Mouse (Mus musculus) heart, embryonic 15.5 days (tissue): ENCODE measurements around the gene Sgpp1. TPM values are rescaled to one million over a fixed set of nuclear protein-coding genes. Genes with fewer than 3 reads are reported as not detected.
A peak's percentile ranks its signal among the peaks of the same experiment; 100 is the strongest.
"Not testable (repeated sequence)": the region's sequence is repeated elsewhere in the genome, so short reads cannot be mapped to it uniquely, and the experiment has no call there.

ENCODE experiments used
- ATAC-seq: fragments of 200-750 bp; cut with Nextera tagmentation; replicated peaks from 2 replicates; pipeline ENCODE4 v1.8.0; 2017; ENCODE audit warnings: low read depth, moderate TSS enrichment; ENCODE audit not compliant: insufficient number of reproducible peaks, insufficient read depth, low FRiP score
- H3K27ac ChIP-seq: fragments of 300-500 bp; sonication (generic); 2 replicates; pipeline ENCODE4 v1.5.1; 2015; ENCODE audit warnings: mild to moderate bottlenecking, inconsistent platforms
- H3K27me3 ChIP-seq: fragments of 300-500 bp; sonication (generic); 2 replicates; pipeline ENCODE4 v1.6.1; 2015; ENCODE audit warnings: inconsistent platforms
- H3K36me3 ChIP-seq: fragments of 300-500 bp; sonication (generic); 2 replicates; pipeline ENCODE4 v1.6.1; 2015; ENCODE audit warnings: mild to moderate bottlenecking, inconsistent platforms
- H3K4me1 ChIP-seq: fragments of 300-500 bp; sonication (generic); replicated peaks from 2 replicates; pipeline ENCODE4 v1.6.1; 2015; ENCODE audit warnings: inconsistent platforms
- H3K4me2 ChIP-seq: fragments of 300-500 bp; sonication (generic); 2 replicates; pipeline ENCODE4 v1.6.1; 2015; ENCODE audit warnings: inconsistent platforms, mild to moderate bottlenecking, moderate library complexity
- H3K4me3 ChIP-seq: fragments of 300-500 bp; sonication (generic); 2 replicates; pipeline ENCODE4 v1.5.1; 2015; ENCODE audit warnings: mild to moderate bottlenecking, inconsistent platforms
- H3K9ac ChIP-seq: fragments of 300-500 bp; sonication (generic); 2 replicates; pipeline ENCODE4 v1.6.1; 2015; ENCODE audit warnings: mild to moderate bottlenecking, inconsistent platforms
- H3K9me3 ChIP-seq: fragments of 300-500 bp; sonication (generic); replicated peaks from 2 replicates; pipeline ENCODE4 v1.6.1; 2016; ENCODE audit warnings: inconsistent platforms
- WGBS: fragments of 180-500 bp; shearing (Covaris S2); methylation state at CpG from one replicate; pipeline ENCODE4 v1.1.7; 2015; ENCODE audit warnings: mixed read lengths; 5-methylcytosine and 5-hydroxymethylcytosine counted together
- polyA plus RNA-seq: library from polyadenylated mRNA; unstranded; fragments of >200 nt; fragmentation: Nextera tagmentation; extraction: Ambion mirVana; gene quantifications from 2 replicates; pipeline ENCODE4 v1.2.1, GENCODE M21; 2015

Gene Sgpp1
- polyA plus RNA-seq, 1 experiment from 2014 or later, result 13.8 TPM

DNA sequence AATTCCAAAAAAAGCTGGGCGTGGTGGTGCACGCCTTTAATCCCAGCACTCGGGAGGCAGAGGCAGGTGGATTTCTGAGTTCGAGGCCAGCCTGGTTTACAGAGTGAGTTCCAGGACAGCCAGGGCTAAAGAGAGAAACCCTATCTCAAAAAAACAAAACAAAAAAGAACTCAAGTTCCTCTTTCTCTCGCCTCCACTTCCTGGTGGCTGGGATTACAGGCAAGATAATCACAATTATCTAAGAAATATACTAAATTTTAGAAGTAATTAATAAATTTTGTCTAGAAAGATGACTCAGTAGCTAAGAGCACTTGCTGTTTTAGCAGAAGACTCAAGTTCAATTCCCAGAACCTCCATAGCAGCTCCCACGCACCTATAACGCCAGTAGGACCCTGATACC, 22.6 kb downstream of the Sgpp1 start:
- not testable (repeated sequence) for H3K27me3 ChIP-seq, H3K4me1 ChIP-seq, ATAC-seq, H3K9me3 ChIP-seq, H3K27ac ChIP-seq, H3K4me3 ChIP-seq, H3K9ac ChIP-seq, H3K4me2 ChIP-seq
- 86% methylated on average over 7 of the region's 7 CpGs for WGBS
- H3K36me3 ChIP-seq, result peaks cover 16% of the 10 kb centered on the region

DNA sequence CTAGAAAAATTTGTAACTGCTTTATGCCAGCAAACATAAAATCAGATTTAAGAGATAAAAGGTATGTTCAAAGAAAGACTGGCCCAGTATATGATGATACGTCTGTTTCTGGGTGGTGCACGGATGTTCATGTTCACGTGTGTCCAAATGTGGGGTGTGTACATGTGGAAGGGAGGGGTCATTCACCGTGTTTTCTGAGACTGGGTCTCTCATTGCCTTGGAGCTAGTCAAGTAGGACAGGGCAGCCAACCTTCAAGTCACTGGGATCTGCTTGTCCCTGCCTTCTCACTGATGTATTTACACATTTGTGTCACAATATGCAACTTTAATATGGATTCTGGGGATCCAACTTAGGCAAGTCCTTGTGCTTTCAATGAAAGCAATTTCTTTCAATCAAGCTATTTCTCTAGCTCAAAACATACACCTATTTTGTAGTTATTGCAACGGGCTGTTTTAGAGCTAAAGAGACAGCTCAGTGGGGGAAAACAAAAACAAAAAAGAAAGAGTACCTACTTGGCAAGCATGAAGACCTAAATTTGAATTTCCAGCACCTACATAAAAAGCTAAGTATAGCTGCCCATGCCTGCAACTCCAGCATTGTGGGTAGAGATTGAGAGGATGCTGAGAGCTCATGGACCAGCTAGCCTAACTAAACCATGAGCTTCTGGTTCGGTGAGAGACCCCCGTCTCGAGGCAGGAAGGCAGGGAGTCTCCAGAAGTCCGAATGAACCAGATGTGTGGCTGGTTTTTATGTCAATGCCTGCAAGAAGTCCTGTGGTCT, 24.7 kb downstream of the Sgpp1 start:
- no peaks in the 10 kb centered on the region for H3K9me3 ChIP-seq
- H3K4me3 ChIP-seq, result no peak overlapping the region
- no peak overlapping the region for H3K27ac ChIP-seq
- H3K4me2 ChIP-seq, result no peak overlapping the region
- H3K36me3 ChIP-seq, result peaks cover 7% of the 10 kb centered on the region
- no peak overlapping the region for H3K9ac ChIP-seq
- no peaks in the 10 kb centered on the region for H3K27me3 ChIP-seq
- no peak for ATAC-seq
- WGBS, result 83% methylated on average over 9 of the region's 9 CpGs
- no peaks in the 10 kb centered on the region for H3K4me1 ChIP-seq

DNA sequence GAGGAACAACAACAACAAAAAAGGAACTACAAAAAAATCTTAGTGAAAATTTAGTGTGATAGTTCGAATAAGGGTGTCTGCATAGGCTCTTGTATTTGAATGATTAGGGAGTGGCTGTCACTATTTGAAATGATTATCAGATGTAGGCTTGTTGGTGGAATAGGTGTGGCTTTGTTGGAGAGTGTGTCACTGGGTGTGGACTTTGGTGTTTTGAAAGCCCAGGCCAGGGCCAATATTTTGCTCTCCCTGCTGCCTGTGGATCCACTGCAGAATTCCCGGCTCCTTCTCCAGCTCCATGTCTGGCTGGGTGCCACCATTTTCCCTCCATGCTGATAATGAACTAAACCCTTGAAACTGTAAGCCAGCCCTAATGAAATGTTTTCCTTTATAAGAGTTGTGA, 26.0 kb downstream of the Sgpp1 start:
- H3K4me1 ChIP-seq, result no peaks in the 10 kb centered on the region
- 0 out of 2 replicates have a peak, but pooled peaks cover 3% of the 10 kb centered on the region for H3K36me3 ChIP-seq
- no peak overlapping the region for H3K4me2 ChIP-seq
- 69% methylated on average over 2 of the region's 2 CpGs for WGBS
- ATAC-seq, result no peak
- no peaks in the 10 kb centered on the region for H3K9me3 ChIP-seq
- H3K9ac ChIP-seq, result no peak overlapping the region
- H3K27me3 ChIP-seq, result no peaks in the 10 kb centered on the region
- no peak overlapping the region for H3K4me3 ChIP-seq
- no peak overlapping the region for H3K27ac ChIP-seq

DNA sequence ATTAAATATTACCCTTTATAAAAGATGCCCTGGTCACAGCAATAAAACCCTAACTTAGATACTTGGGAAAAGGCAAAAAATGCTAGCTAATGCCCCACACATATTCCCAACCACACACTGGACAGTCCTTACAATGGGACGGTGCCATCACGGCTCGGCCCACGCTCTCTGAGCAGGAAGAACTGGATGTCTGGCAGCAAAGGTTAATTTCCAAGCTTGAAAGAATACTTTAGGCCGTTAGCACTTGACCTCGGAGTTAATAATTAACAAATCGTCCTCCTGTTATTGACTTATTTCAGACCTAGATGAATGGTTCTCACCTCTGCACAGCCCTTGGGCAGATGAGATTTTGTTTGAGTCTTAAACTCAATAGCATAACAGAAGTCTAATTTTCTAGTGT, 28.9 kb downstream of the Sgpp1 start:
- 88% methylated on average over 7 of the region's 7 CpGs for WGBS

DNA sequence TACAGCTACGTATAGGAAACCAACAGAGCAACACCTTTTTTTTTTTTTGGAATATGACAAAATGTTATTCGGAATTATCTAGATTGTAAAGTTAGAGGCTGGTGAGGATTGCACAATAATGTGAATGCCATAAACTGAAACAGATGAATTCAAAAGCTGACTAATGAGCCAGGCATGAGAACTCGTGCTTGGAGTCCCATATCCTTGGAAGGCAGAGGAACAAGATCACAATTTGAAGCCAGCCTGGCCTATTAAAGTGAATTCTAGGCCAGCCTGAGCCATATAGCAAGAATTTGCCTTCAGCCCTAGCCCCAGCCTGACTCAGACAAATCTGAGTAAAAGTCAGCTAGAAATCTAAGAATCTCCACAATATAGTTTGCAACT, 32.8 kb downstream of the Sgpp1 start:
- H3K4me2 ChIP-seq, result no peak overlapping the region
- WGBS, result 72% methylated on average over 3 of the region's 3 CpGs

More for the DNA sequence above, 28.9 kb downstream of the Sgpp1 start:
- ATAC-seq, result no peak
- H3K36me3 ChIP-seq, result no peaks in the 10 kb centered on the region
- no peak overlapping the region for H3K4me3 ChIP-seq
- no peaks in the 10 kb centered on the region for H3K27me3 ChIP-seq
- no peak overlapping the region for H3K4me2 ChIP-seq
- no peak overlapping the region for H3K9ac ChIP-seq
- H3K9me3 ChIP-seq, result no peaks in the 10 kb centered on the region
- H3K27ac ChIP-seq, result no peak overlapping the region
- H3K4me1 ChIP-seq, result peaks cover 11% of the 10 kb centered on the region

DNA sequence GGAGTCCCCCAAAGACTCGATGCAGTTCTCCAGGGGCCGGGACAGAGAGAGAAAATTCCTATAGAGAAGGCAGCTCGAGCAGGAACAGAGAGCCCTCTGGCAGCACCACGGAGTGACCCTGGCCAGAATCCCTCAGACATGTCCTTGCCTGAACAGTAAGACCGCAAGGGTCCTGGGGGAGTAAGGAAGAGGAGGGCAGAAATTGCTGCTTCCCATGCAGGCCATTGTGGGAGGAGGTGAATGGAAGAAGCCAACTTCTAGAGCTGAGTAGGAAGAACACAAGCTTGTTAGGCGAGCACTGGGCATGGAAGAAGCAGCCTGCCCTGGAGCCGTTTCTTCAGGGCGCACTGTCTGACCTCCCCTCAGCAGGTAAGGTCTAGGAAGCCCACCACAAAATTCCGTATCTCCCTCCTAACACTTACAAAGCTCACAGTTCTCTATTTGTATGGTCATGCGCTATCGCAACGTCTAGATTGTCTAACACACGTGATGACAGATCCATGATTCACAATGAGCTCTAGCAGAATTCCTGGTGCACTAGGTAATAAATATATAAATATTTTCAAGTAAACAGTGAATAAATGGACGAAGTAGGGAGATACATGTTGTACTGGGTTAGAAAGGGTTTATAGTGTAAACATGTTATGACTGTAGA, 33.3 kb downstream of the Sgpp1 start:
- ATAC-seq, result no peak
- peak overlapping the region; percentile 41 for H3K9ac ChIP-seq
- 41% methylated on average over 14 of the region's 14 CpGs for WGBS

More for the DNA sequence above, 32.8 kb downstream of the Sgpp1 start:
- Histone ChIP-seq H3K4me1 (peaks cover 17% of the 10 kb centered on the region), H3K9ac (no peak overlapping the region), H3K4me3 (no peak overlapping the region), H3K36me3 (no peaks in the 10 kb centered on the region), H3K27me3 (no peaks in the 10 kb centered on the region), H3K9me3 (no peaks in the 10 kb centered on the region), H3K27ac (no peak overlapping the region)
- no peak for ATAC-seq

DNA sequence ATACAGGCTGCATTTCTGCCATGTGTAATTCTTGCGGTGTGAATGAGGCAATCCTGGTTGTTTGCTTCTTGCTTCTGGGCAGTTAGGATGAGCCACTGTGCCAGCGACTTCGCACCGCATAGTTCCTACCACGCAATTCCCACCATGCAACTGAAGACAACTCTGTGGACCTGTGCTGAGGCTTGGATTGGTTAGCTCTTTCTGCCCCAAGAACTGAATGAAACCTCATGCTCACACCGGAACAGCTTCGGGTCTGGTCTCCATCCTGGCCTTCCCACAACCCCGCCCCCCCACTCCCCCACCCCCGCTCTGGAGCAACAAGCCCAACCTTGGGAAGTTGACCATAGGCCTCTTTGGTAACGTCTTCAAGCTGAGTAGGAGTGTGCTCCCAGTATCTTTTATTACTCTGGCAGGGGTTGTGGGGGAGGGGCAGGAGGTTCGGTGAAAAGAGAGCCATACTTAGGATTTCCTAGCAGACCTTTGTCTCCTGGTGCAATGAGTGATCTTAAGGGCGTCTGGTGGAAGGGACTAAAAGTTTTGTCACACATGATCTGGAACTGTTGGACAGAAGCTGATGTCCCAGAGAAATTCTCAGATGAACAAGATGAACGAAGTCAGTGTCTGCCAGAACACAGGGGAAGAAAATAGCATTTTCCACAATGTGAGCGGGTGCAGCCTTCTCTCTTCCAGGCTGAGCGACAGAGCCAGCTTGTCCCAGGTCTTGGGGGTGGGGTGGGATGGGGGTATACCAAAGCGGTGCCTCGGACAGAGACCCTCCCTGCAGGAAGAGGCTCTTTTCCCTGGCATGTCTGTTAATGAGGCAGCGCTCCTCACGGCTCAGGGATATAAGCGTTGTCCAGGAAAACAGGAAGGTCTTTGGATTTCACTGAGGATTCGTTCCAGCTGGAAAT, 34.1 kb downstream of the Sgpp1 start:
- Histone ChIP-seq H3K4me2 (peak overlapping the region; percentile 62), H3K27me3 (no peaks in the 10 kb centered on the region), H3K9me3 (no peaks in the 10 kb centered on the region), H3K4me3 (peak overlapping the region; percentile 36), H3K27ac (peak overlapping the region; percentile 68), H3K9ac (peak overlapping the region; percentile 41), H3K36me3 (no peaks in the 10 kb centered on the region), H3K4me1 (peaks cover 17% of the 10 kb centered on the region)
- WGBS, result 30% methylated on average over 21 of the region's 21 CpGs
- ATAC-seq, result no peak

More for the DNA sequence above, 33.3 kb downstream of the Sgpp1 start:
- H3K4me1 ChIP-seq, result peaks cover 17% of the 10 kb centered on the region
- no peaks in the 10 kb centered on the region for H3K36me3 ChIP-seq
- H3K27ac ChIP-seq, result peak overlapping the region; percentile 68
- H3K4me2 ChIP-seq, result peak overlapping the region; percentile 62
- H3K9me3 ChIP-seq, result no peaks in the 10 kb centered on the region
- peak overlapping the region; percentile 36 for H3K4me3 ChIP-seq
- H3K27me3 ChIP-seq, result no peaks in the 10 kb centered on the region

DNA sequence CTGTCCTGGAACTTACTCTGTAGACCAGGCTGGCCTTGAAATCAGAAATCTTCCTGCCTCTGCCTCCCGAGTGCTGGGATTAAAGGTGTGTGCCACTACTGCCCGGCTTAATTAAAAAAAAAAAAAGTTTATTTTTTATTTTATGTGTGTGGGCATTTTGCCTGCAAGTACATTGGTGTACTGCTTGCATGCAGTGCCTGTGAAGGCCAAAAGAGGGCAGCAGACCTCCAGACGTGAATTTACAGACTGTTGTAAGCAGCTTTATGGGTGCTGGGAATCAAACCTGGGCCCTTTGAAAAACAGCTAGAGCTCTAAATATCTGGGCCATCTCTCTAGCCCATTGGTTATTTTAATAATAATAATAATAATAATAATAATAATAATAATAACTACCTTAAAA, 36.8 kb downstream of the Sgpp1 start:
- H3K9ac ChIP-seq, result no peak overlapping the region
- H3K27ac ChIP-seq, result no peak overlapping the region
- no peak for ATAC-seq
- H3K4me2 ChIP-seq, result no peak overlapping the region
- H3K4me1 ChIP-seq, result peaks cover 17% of the 10 kb centered on the region
- 93% methylated on average over 3 of the region's 3 CpGs for WGBS
- no peaks in the 10 kb centered on the region for H3K9me3 ChIP-seq
- no peaks in the 10 kb centered on the region for H3K36me3 ChIP-seq
- no peaks in the 10 kb centered on the region for H3K27me3 ChIP-seq
- no peak overlapping the region for H3K4me3 ChIP-seq

DNA sequence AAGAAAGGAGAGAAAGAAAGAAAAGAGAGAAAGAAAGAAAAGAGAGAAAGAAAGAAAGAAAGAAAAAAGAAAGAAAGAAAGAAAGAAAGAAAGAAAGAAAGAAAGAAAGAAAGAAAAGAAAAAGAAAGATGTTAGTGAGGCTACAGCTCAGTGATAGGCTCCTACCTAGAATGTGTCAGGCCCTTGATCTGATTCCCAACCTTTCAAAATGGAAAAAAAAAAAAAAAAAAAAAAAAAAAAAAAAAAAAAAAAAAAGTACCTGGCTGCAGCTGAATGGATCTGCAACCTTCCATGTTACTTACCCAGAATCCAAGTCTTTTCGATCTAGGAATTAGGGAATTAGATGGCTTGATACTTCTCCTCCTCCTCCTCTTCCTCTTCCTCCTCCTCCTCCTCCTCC, 39.7 kb downstream of the Sgpp1 start:
- H3K9ac ChIP-seq, H3K27me3 ChIP-seq, H3K9me3 ChIP-seq, H3K36me3 ChIP-seq, H3K4me1 ChIP-seq, H3K27ac ChIP-seq, ATAC-seq, H3K4me3 ChIP-seq, H3K4me2 ChIP-seq: not testable (repeated sequence)
- 91% methylated on average over 1 of the region's 1 CpGs for WGBS

DNA sequence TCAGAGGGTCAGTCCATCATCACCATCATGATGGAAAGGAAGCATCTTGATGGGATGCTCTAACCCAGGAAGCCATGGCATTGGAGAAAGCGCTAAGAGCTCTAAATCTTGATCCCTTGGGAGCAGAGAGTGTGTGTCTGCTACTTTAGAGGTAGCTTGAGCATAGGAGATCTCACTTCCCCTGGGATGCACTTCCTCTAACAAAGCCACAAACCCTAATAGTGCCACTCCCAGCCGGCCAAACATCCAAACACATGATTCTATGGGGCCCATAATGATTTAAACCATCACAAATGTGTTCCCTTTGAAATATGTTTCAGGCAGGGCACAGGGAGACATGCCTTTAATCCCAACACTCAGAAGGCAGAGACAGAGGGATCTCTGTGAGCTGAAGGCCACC, 46.5 kb downstream of the Sgpp1 start:
- Histone ChIP-seq H3K27me3 (no peaks in the 10 kb centered on the region), H3K9ac (no peak overlapping the region), H3K4me2 (no peak overlapping the region), H3K9me3 (no peaks in the 10 kb centered on the region), H3K4me3 (no peak overlapping the region), H3K4me1 (no peaks in the 10 kb centered on the region), H3K36me3 (no peaks in the 10 kb centered on the region), H3K27ac (no peak overlapping the region)
- WGBS, result 79% methylated on average over 2 of the region's 2 CpGs
- ATAC-seq, result no peak

DNA sequence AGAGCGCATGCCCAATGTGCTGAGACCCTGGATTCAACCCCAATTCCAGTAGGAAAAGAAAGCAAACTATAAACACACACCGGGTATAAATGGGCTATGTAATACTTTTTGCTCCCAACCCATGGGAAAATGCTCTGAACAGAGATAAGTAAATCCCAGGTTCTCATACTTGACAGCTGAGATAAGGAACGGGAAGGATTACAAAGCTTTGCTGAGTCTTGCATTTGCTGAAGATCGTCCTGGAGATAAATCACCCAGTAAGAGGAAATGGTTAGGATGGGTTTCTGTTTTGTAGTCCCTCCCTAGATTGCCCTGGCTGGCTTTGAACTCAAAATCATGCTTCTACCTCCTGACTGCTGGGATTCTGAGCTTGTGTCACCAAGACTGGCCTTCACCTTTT, 48.2 kb downstream of the Sgpp1 start:
- H3K36me3 ChIP-seq, result no peaks in the 10 kb centered on the region
- no peak overlapping the region for H3K9ac ChIP-seq
- H3K4me3 ChIP-seq, result no peak overlapping the region
- H3K9me3 ChIP-seq, result no peaks in the 10 kb centered on the region
- H3K27ac ChIP-seq, result no peak overlapping the region
- 27% methylated on average over 4 of the region's 4 CpGs for WGBS
- no peak overlapping the region for H3K4me2 ChIP-seq
- H3K27me3 ChIP-seq, result no peaks in the 10 kb centered on the region
- ATAC-seq, result no peak
- no peaks in the 10 kb centered on the region for H3K4me1 ChIP-seq
